Mouse (Mus musculus): ENCODE measurements around the gene Commd8. TPM values are rescaled to one million over a fixed set of nuclear protein-coding genes. Genes with fewer than 3 reads are reported as not detected.
"Not testable (repeated sequence)": the region's sequence is repeated elsewhere in the genome, so short reads cannot be mapped to it uniquely, and the experiment has no call there.

Gene Commd8
- polyA plus RNA-seq, 1 experiment from 2014 or later = 152 TPM

- Histone ChIP-seq H3K4me1 (no peaks in the 10 kb centered on the region), H3K27me3 (ENCODE audit: low read depth, poor library complexity, severe bottlenecking) (no peaks in the 10 kb centered on the region), H3K9me3 (replicated peaks) (no peaks in the 10 kb centered on the region), H3K36me3 (peaks cover 79% of the 10 kb centered on the region), H3K27ac (no peak overlapping the region), H3K4me3 (no peak overlapping the region)
- DNase-seq (ENCODE audit: low spot score) = no peak
- WGBS = 91% methylated on average over 11 of the region's 11 CpGs
Measured at GRCm38 (mm10) chr5:72160781-72161485, 7.1 kb downstream of the Commd8 start.

- WGBS = 85% methylated on average over 6 of the region's 6 CpGs
- Histone ChIP-seq H3K27me3 (ENCODE audit: low read depth, poor library complexity, severe bottlenecking) (no peaks in the 10 kb centered on the region), H3K9me3 (replicated peaks) (no peaks in the 10 kb centered on the region), H3K36me3 (peaks cover 84% of the 10 kb centered on the region), H3K4me3 (no peak overlapping the region), H3K27ac (no peak overlapping the region), H3K4me1 (no peaks in the 10 kb centered on the region)
- DNase-seq (ENCODE audit: low spot score) = no peak
Measured at GRCm38 (mm10) chr5:72159537-72159936, 8.5 kb downstream of the Commd8 start.

- no peak for DNase-seq (ENCODE audit: low spot score)
- Histone ChIP-seq H3K27ac (no peak overlapping the region), H3K4me1 (no peaks in the 10 kb centered on the region), H3K36me3 (peaks cover 80% of the 10 kb centered on the region), H3K9me3 (replicated peaks) (no peaks in the 10 kb centered on the region), H3K4me3 (no peak overlapping the region), H3K27me3 (ENCODE audit: low read depth, poor library complexity, severe bottlenecking) (no peaks in the 10 kb centered on the region)
- WGBS = 94% methylated on average over 12 of the region's 12 CpGs
Measured at GRCm38 (mm10) chr5:72158667-72159066, 9.3 kb downstream of the Commd8 start.

- Histone ChIP-seq H3K4me3 (no peak overlapping the region), H3K27me3 (ENCODE audit: low read depth, poor library complexity, severe bottlenecking) (no peaks in the 10 kb centered on the region), H3K27ac (no peak overlapping the region), H3K36me3 (peaks cover 62% of the 10 kb centered on the region), H3K4me1 (no peaks in the 10 kb centered on the region), H3K9me3 (replicated peaks) (no peaks in the 10 kb centered on the region)
- 87% methylated on average over 5 of the region's 5 CpGs for WGBS
- no peak for DNase-seq (ENCODE audit: low spot score)
Measured at GRCm38 (mm10) chr5:72156598-72156997, 11.4 kb downstream of the Commd8 start.

- not testable (repeated sequence) for H3K27ac ChIP-seq; H3K4me3 ChIP-seq; H3K4me1 ChIP-seq; H3K27me3 ChIP-seq (ENCODE audit: low read depth, poor library complexity, severe bottlenecking); DNase-seq (ENCODE audit: low spot score); H3K9me3 ChIP-seq (replicated peaks)
- peaks cover 53% of the 10 kb centered on the region for H3K36me3 ChIP-seq
- 75% methylated on average over 3 of the region's 3 CpGs for WGBS
Measured at GRCm38 (mm10) chr5:72155686-72156085, 12.3 kb downstream of the Commd8 start.

- H3K36me3 ChIP-seq = peaks cover 12% of the 10 kb centered on the region
- H3K9me3 ChIP-seq (replicated peaks) = no peaks in the 10 kb centered on the region
- WGBS = 94% methylated on average over 5 of the region's 5 CpGs
- H3K4me1 ChIP-seq = 0 out of 2 replicates have a peak, but pooled peaks cover 7% of the 10 kb centered on the region
- DNase-seq (ENCODE audit: low spot score) = no peak
- no peak overlapping the region for H3K27ac ChIP-seq
- no peaks in the 10 kb centered on the region for H3K27me3 ChIP-seq (ENCODE audit: low read depth, poor library complexity, severe bottlenecking)
- H3K4me3 ChIP-seq = no peak overlapping the region
Measured at GRCm38 (mm10) chr5:72150870-72151269, 17.1 kb downstream of the Commd8 start.

GRCm38 (mm10) chr5:72148679-72149078 is 19.3 kb downstream of the Commd8 start:
- H3K27me3 ChIP-seq (ENCODE audit: low read depth, poor library complexity, severe bottlenecking) = no peaks in the 10 kb centered on the region
- WGBS = 66% methylated on average over 5 of the region's 5 CpGs

GRCm38 (mm10) chr5:72139619-72140018 is 28.4 kb downstream of the Commd8 start:
- H3K9me3 ChIP-seq (replicated peaks) = no peaks in the 10 kb centered on the region
- DNase-seq (ENCODE audit: low spot score) = no peak
- 85% methylated on average over 1 of the region's 1 CpGs for WGBS
- no peak overlapping the region for H3K27ac ChIP-seq
- H3K36me3 ChIP-seq = no peaks in the 10 kb centered on the region
- H3K4me3 ChIP-seq = no peak overlapping the region
- H3K27me3 ChIP-seq (ENCODE audit: low read depth, poor library complexity, severe bottlenecking) = no peaks in the 10 kb centered on the region
- no peaks in the 10 kb centered on the region for H3K4me1 ChIP-seq

More at GRCm38 (mm10) chr5:72148679-72149078, 19.3 kb downstream of the Commd8 start:
- 0 out of 2 replicates have a peak, but pooled peaks cover 7% of the 10 kb centered on the region for H3K4me1 ChIP-seq
- H3K36me3 ChIP-seq = no peaks in the 10 kb centered on the region
- DNase-seq (ENCODE audit: low spot score) = no peak
- no peak overlapping the region for H3K27ac ChIP-seq
- H3K4me3 ChIP-seq = no peak overlapping the region
- H3K9me3 ChIP-seq (replicated peaks) = no peaks in the 10 kb centered on the region

GRCm38 (mm10) chr5:72138256-72138655 is 29.7 kb downstream of the Commd8 start:
- DNase-seq (ENCODE audit: low spot score) = no peak
- no peaks in the 10 kb centered on the region for H3K36me3 ChIP-seq
- no peak overlapping the region for H3K27ac ChIP-seq
- H3K4me3 ChIP-seq = no peak overlapping the region
- H3K27me3 ChIP-seq (ENCODE audit: low read depth, poor library complexity, severe bottlenecking) = no peaks in the 10 kb centered on the region
- H3K9me3 ChIP-seq (replicated peaks) = no peaks in the 10 kb centered on the region
- 91% methylated on average over 7 of the region's 7 CpGs for WGBS
- no peaks in the 10 kb centered on the region for H3K4me1 ChIP-seq

- Histone ChIP-seq H3K27me3 (ENCODE audit: low read depth, poor library complexity, severe bottlenecking) (no peaks in the 10 kb centered on the region), H3K27ac (no peak overlapping the region), H3K4me3 (no peak overlapping the region), H3K36me3 (no peaks in the 10 kb centered on the region), H3K9me3 (replicated peaks) (no peaks in the 10 kb centered on the region), H3K4me1 (no peaks in the 10 kb centered on the region)
- 69% methylated on average over 2 of the region's 2 CpGs for WGBS
- no peak for DNase-seq (ENCODE audit: low spot score)
Measured at GRCm38 (mm10) chr5:72133906-72134305, 34.1 kb downstream of the Commd8 start.

GRCm38 (mm10) chr5:72126681-72127080 is 41.3 kb downstream of the Commd8 start:
- DNase-seq (ENCODE audit: low spot score) = no peak
- 93% methylated on average over 4 of the region's 4 CpGs for WGBS
- H3K9me3 ChIP-seq (replicated peaks) = no peaks in the 10 kb centered on the region
- H3K36me3 ChIP-seq = no peaks in the 10 kb centered on the region
- no peaks in the 10 kb centered on the region for H3K27me3 ChIP-seq (ENCODE audit: low read depth, poor library complexity, severe bottlenecking)
- no peaks in the 10 kb centered on the region for H3K4me1 ChIP-seq
- no peak overlapping the region for H3K27ac ChIP-seq
- H3K4me3 ChIP-seq = no peak overlapping the region

GRCm38 (mm10) chr5:72122414-72123037 is 45.5 kb downstream of the Commd8 start:
- no peaks in the 10 kb centered on the region for H3K27me3 ChIP-seq (ENCODE audit: low read depth, poor library complexity, severe bottlenecking)
- no peaks in the 10 kb centered on the region for H3K9me3 ChIP-seq (replicated peaks)
- 94% methylated on average over 6 of the region's 6 CpGs for WGBS
- no peak overlapping the region for H3K27ac ChIP-seq
- no peaks in the 10 kb centered on the region for H3K4me1 ChIP-seq
- no peaks in the 10 kb centered on the region for H3K36me3 ChIP-seq
- DNase-seq (ENCODE audit: low spot score) = no peak
- no peak overlapping the region for H3K4me3 ChIP-seq
